In genomic region chr6:50109757-50110378, GRCm38 (mm10) we compare ENCODE assay signal across 8 mouse cellular contexts. TPM values are rescaled to one million over a fixed set of nuclear protein-coding genes. Genes with fewer than 3 reads are reported as not detected.
DNase-seq lines count a peak whose midpoint lies in the region; ATAC-seq and TF ChIP-seq lines count a peak whose summit lies in the region.

TSS of gene Mpp6 (plus strand) at chr6:50110241.

- no peak for TF ChIP-seq EP300 in CH12.LX (IDR thresholded peaks at IDR 0.05; ENCODE audit: low read length)
- no peak for TF ChIP-seq EP300 in liver, postnatal 0 days (IDR thresholded peaks at IDR 0.05; ENCODE audit: low read depth)

- H3K4me2 ChIP-seq in CH12.LX (ENCODE audit: insufficient read depth, low read depth, poor library complexity, severe bottlenecking) = peak within 1 kb of the TSS; percentile 100
- H3K4me2 ChIP-seq in forebrain, embryonic 12.5 days = peak within 1 kb of the TSS; percentile 70
- H3K4me2 ChIP-seq in heart, embryonic 16.5 days (ENCODE audit: low read depth, low read length) = peak within 1 kb of the TSS; percentile 95
- H3K4me2 ChIP-seq in liver, postnatal 0 days (ENCODE audit: low read depth, low read length) = peak within 1 kb of the TSS; percentile 92
- peak within 1 kb of the TSS; percentile 82 for H3K4me2 ChIP-seq in neural tube, embryonic 13.5 days

- peaks cover 5% of the 10 kb centered on the region for H3K27me3 ChIP-seq in CH12.LX (replicated peaks)
- peaks cover 9% of the 10 kb centered on the region; the same call in 1 of the 2 replicates for H3K27me3 ChIP-seq in forebrain, embryonic 12.5 days
- H3K27me3 ChIP-seq in heart, embryonic 16.5 days (ENCODE audit: control insufficient read depth, insufficient read depth, low read length) = no peaks in the 10 kb centered on the region
- H3K27me3 ChIP-seq in liver, postnatal 0 days (ENCODE audit: insufficient read depth, low read length) = no peaks in the 10 kb centered on the region
- 0 out of 2 replicates have a peak, but pooled peaks cover 5% of the 10 kb centered on the region for H3K27me3 ChIP-seq in neural tube, embryonic 13.5 days
- no peaks in the 10 kb centered on the region for H3K27me3 ChIP-seq in testis, adult 2 months (ENCODE audit: control insufficient read depth, insufficient read depth, low read length)

- WGBS in forebrain, embryonic 12.5 days = 0% methylated on average over 72 of the region's 74 CpGs
- under 1% methylated on average over 66 of the region's 74 CpGs for WGBS in heart, embryonic 16.5 days
- under 1% methylated on average over 70 of the region's 74 CpGs for WGBS in liver, postnatal 0 days (ENCODE audit: insufficient replicate concordance)
- under 1% methylated on average over 58 of the region's 74 CpGs for WGBS in neural tube, embryonic 13.5 days

- DNase-seq in CH12.LX (ENCODE audit: extremely low read depth) = peak; percentile 73
- DNase-seq in c-Kit-positive CD71-positive TER-119-positive erythroid progenitor cells, embryonic 14.5 days (ENCODE audit: low spot score) = peak; percentile 53
- DNase-seq in kidney, postnatal 36 days = peak; percentile 84 to 93
- DNase-seq in liver, postnatal 0 days = peak; percentile 90

- TF ChIP-seq RAD21 in CH12.LX (IDR thresholded peaks at IDR 0.05; ENCODE audit: low read depth, low read length) = peak; percentile 30

- peak within 1 kb of the TSS; percentile 57 for H3K9ac ChIP-seq in CH12.LX (ENCODE audit: insufficient read depth, low read depth)
- peak within 1 kb of the TSS; percentile 93 for H3K9ac ChIP-seq in forebrain, embryonic 12.5 days
- H3K9ac ChIP-seq in heart, embryonic 16.5 days (ENCODE audit: low read length) = peak within 1 kb of the TSS; percentile 93
- H3K9ac ChIP-seq in liver, postnatal 0 days (replicated peaks) = peak within 1 kb of the TSS; percentile 83
- H3K9ac ChIP-seq in neural tube, embryonic 13.5 days = peak within 1 kb of the TSS; percentile 91

- peak in 1 of 2 experiments; percentile 62; a peak in 2 of 4 replicates for TF ChIP-seq CTCF in CH12.LX (conservative IDR thresholded peaks at IDR 0.05 in 1 of 2, IDR thresholded peaks at IDR 0.05 in 1 of 2; ENCODE audit: low read depth in 2 of 2, low read length in 2 of 2)
- TF ChIP-seq CTCF in liver, postnatal 0 days (IDR thresholded peaks at IDR 0.05; ENCODE audit: low read depth) = peak; percentile 67
- peak; percentile 16; the same call in 1 of the 2 replicates for TF ChIP-seq CTCF in testis, adult 2 months (IDR thresholded peaks at IDR 0.05; ENCODE audit: control insufficient read depth, insufficient read depth, insufficient replicate concordance, low read depth, low read length)

- no peaks in the 10 kb centered on the region for H3K9me3 ChIP-seq in CH12.LX (replicated peaks; ENCODE audit: low read length)
- H3K9me3 ChIP-seq in forebrain, embryonic 12.5 days = no peaks in the 10 kb centered on the region
- no peaks in the 10 kb centered on the region for H3K9me3 ChIP-seq in heart, embryonic 16.5 days (replicated peaks; ENCODE audit: control insufficient read depth, low read length)
- no peaks in the 10 kb centered on the region for H3K9me3 ChIP-seq in liver, postnatal 0 days (ENCODE audit: low read length)
- H3K9me3 ChIP-seq in neural tube, embryonic 13.5 days = no peaks in the 10 kb centered on the region

- in situ Hi-C loops in CH12.LX (cut with MboI; ENCODE audit: low pct_ligation_motif_present, low pct_unique_long_range_greater_than_20kb, low sequenced_read_pairs) = loop anchor here (10.0 to 25.0 kb wide), 4 partner anchors 75 to 598 kb away; no protein-coding TSS in a partner anchor

- peaks cover 17% of the 10 kb centered on the region for H3K79me2 ChIP-seq in CH12.LX (replicated peaks; ENCODE audit: control insufficient read depth, extremely low read depth, insufficient read depth, poor library complexity, severe bottlenecking)

- no peak within 1 kb of the TSS for H3K27ac ChIP-seq in CH12.LX (ENCODE audit: insufficient read depth, low read depth)
- H3K27ac ChIP-seq in forebrain, embryonic 12.5 days = peak within 1 kb of the TSS; percentile 87
- H3K27ac ChIP-seq in heart, embryonic 16.5 days (ENCODE audit: low read length) = peak within 1 kb of the TSS; percentile 92
- peak within 1 kb of the TSS; percentile 90 for H3K27ac ChIP-seq in liver, postnatal 0 days (ENCODE audit: low read depth)
- peak within 1 kb of the TSS; percentile 89 for H3K27ac ChIP-seq in neural tube, embryonic 13.5 days (replicated peaks)
- H3K27ac ChIP-seq in testis, adult 2 months (ENCODE audit: control insufficient read depth, insufficient read depth, low read depth, low read length) = peak within 1 kb of the TSS; percentile 91

- H3K36me3 ChIP-seq in CH12.LX (replicated peaks in 1 of 2; ENCODE audit: control insufficient read depth in 1 of 2, insufficient read depth in 1 of 2, low read length in 1 of 2) = peaks cover 0 to 3% of the 10 kb centered on the region in 2 experiments
- no peaks in the 10 kb centered on the region for H3K36me3 ChIP-seq in forebrain, embryonic 12.5 days (replicated peaks)
- no peaks in the 10 kb centered on the region for H3K36me3 ChIP-seq in heart, embryonic 16.5 days (ENCODE audit: control insufficient read depth, insufficient read depth)
- H3K36me3 ChIP-seq in liver, postnatal 0 days (replicated peaks; ENCODE audit: insufficient read depth, low read length) = no peaks in the 10 kb centered on the region
- no peaks in the 10 kb centered on the region for H3K36me3 ChIP-seq in neural tube, embryonic 13.5 days
- no peaks in the 10 kb centered on the region for H3K36me3 ChIP-seq in testis, adult 2 months (ENCODE audit: control insufficient read depth, insufficient read depth, low read length)

- peaks cover 2 to 24% of the 10 kb centered on the region in 2 experiments; a peak in 3 of 4 replicates for H3K4me1 ChIP-seq in CH12.LX (ENCODE audit: control insufficient read depth in 1 of 2, insufficient read depth in 2 of 2)
- H3K4me1 ChIP-seq in forebrain, embryonic 12.5 days = peaks cover 15% of the 10 kb centered on the region
- peaks cover 5% of the 10 kb centered on the region for H3K4me1 ChIP-seq in heart, embryonic 16.5 days (ENCODE audit: control insufficient read depth, insufficient read depth, low read length)
- H3K4me1 ChIP-seq in liver, postnatal 0 days (ENCODE audit: insufficient read depth) = no peaks in the 10 kb centered on the region
- peaks cover 28% of the 10 kb centered on the region for H3K4me1 ChIP-seq in neural tube, embryonic 13.5 days (replicated peaks)
- H3K4me1 ChIP-seq in testis, adult 2 months (ENCODE audit: control insufficient read depth, insufficient read depth, low read length) = peaks cover 5% of the 10 kb centered on the region

- H3K4me3 ChIP-seq in CH12.LX (replicated peaks in 1 of 3; ENCODE audit: low read depth in 2 of 3, low read length in 2 of 3, poor library complexity in 1 of 3) = peak within 1 kb of the TSS; percentile 78 to 87 (median 84)
- H3K4me3 ChIP-seq in forebrain, embryonic 12.5 days (replicated peaks) = peak within 1 kb of the TSS; percentile 87
- H3K4me3 ChIP-seq in heart, embryonic 16.5 days (ENCODE audit: low read length) = peak within 1 kb of the TSS; percentile 93
- H3K4me3 ChIP-seq in liver, postnatal 0 days (ENCODE audit: low read depth, low read length) = peak within 1 kb of the TSS; percentile 85
- peak within 1 kb of the TSS; percentile 83 for H3K4me3 ChIP-seq in neural tube, embryonic 13.5 days
- H3K4me3 ChIP-seq in testis, adult 2 months (ENCODE audit: control insufficient read depth, low read depth, low read length) = peak within 1 kb of the TSS; percentile 96

- dilution Hi-C loops in CH12.LX (cut with MboI; ENCODE audit: extremely low pct_ligation_motif_present, extremely low pct_unique_long_range_greater_than_20kb, low sequenced_read_pairs) = no loop called here

- peak; percentile 93 for ATAC-seq in forebrain, embryonic 12.5 days (ENCODE audit: low FRiP score)
- ATAC-seq in heart, embryonic 16.5 days (replicated peaks; ENCODE audit: extremely low read depth, insufficient read depth, low FRiP score) = peak; percentile 93
- peak; percentile 88 for ATAC-seq in liver, postnatal 0 days
- peak; percentile 91 for ATAC-seq in neural tube, embryonic 13.5 days (ENCODE audit: low read depth)

- TF ChIP-seq POLR2A in CH12.LX (IDR thresholded peaks at IDR 0.05; ENCODE audit: low read depth, low read length) = no peak
- peak; percentile 53 for TF ChIP-seq POLR2A in testis, adult 2 months (IDR thresholded peaks at IDR 0.05; ENCODE audit: control insufficient read depth, low read depth, low read length)

TF ChIP-seq in CH12.LX, 34 proteins besides CTCF, POLR2A, EP300 and RAD21 (continues in another document):
- TF ChIP-seq BHLHE40 (IDR thresholded peaks at IDR 0.05; ENCODE audit: low read depth, low read length) (0 out of 2 replicates have a peak, but pooled peaks have one; percentile 21), JUND (conservative IDR thresholded peaks at IDR 0.05; ENCODE audit: low read depth, low read length) (no peak), NRF1 (IDR thresholded peaks at IDR 0.05; ENCODE audit: low read depth, low read length) (peak; percentile 79), SIN3A (IDR thresholded peaks at IDR 0.05; ENCODE audit: low read length) (peak; percentile 51; the same call in 1 of the 2 replicates), IRF4 (IDR thresholded peaks at IDR 0.05; ENCODE audit: low read depth, low read length) (peak; percentile 36; the same call in 1 of the 2 replicates), MAZ (IDR thresholded peaks at IDR 0.05; ENCODE audit: low read depth, low read length) (peak; percentile 74; the same call in 1 of the 2 replicates), TCF12 (IDR thresholded peaks at IDR 0.05; ENCODE audit: low read depth, low read length) (no peak), ELF1 (IDR thresholded peaks at IDR 0.05; ENCODE audit: low read depth, low read length) (no peak), HCFC1 (IDR thresholded peaks at IDR 0.05; ENCODE audit: low read depth, low read length) (no peak), MXI1 (IDR thresholded peaks at IDR 0.05; ENCODE audit: low read depth, low read length) (no peak; the same call in 1 of the 2 replicates), ZMIZ1 (IDR thresholded peaks at IDR 0.05; ENCODE audit: low read depth, low read length) (no peak), CHD1 (IDR thresholded peaks at IDR 0.05; ENCODE audit: low read depth, low read length) (no peak), KAT2A (IDR thresholded peaks at IDR 0.05; ENCODE audit: insufficient replicate concordance, low read length) (no peak), ETS1 (conservative IDR thresholded peaks at IDR 0.05; ENCODE audit: low read depth, low read length) (no peak), USF1 (IDR thresholded peaks at IDR 0.05; ENCODE audit: low read depth, low read length) (no peak)

RNA-seq across cellular contexts. Expression of gene Mpp6, which starts in this region (rescaled TPM):
- total RNA-seq in CH12.LX (2012; rRNA removed) = 80.9 and 86.9 TPM in 2 replicates
- total RNA-seq in CH12.LX (2014; rRNA removed) = 104 and 110 TPM in 2 replicates
- polyA plus RNA-seq in CH12.LX (2012; ENCODE audit: insufficient read length, low read depth) = 107 and 112 TPM in 2 replicates
- 76.1 and 83.6 TPM in 2 replicates for polyA plus RNA-seq in forebrain, embryonic 12.5 days (2016; fragmentation: Nextera tagmentation; extraction: Ambion mirVana)
- 70.7 and 75.4 TPM in 2 replicates for polyA plus RNA-seq in heart, embryonic 16.5 days (2015; fragmentation: Nextera tagmentation; extraction: Ambion mirVana)
- polyA plus RNA-seq in liver, postnatal 0 days (2015; fragmentation: Nextera tagmentation; extraction: Ambion mirVana) = 54.8 TPM in 2 replicates
- 55.9 and 59.5 TPM in 2 replicates for polyA plus RNA-seq in neural tube, embryonic 13.5 days (2015; fragmentation: Nextera tagmentation; extraction: Ambion mirVana)
- polyA plus RNA-seq in testis, adult 2 months (2012; rRNA removed) = 64.9 and 73.5 TPM in 2 replicates
